Mouse (Mus musculus) bone marrow, adult 2 months (tissue): Measurements from ENCODE around the gene Hs3st6. TPM values are rescaled to one million over a fixed set of nuclear protein-coding genes. Genes with fewer than 3 reads are reported as not detected.

Experiments
- H3K27ac ChIP-seq: fragments of 200-500 bp; 2 replicates; pipeline ENCODE4 v1.5.1; 2012; ENCODE audit warnings: low read depth, mild to moderate bottlenecking, control low read depth, inconsistent platforms, low read length; ENCODE audit not compliant: control insufficient read depth, poor library complexity, insufficient read depth
- H3K4me1 ChIP-seq: fragments of 200-500 bp; 2 replicates; pipeline ENCODE4 v1.6.1; 2011; ENCODE audit warnings: low read length; ENCODE audit not compliant: control insufficient read depth, insufficient read depth
- H3K4me3 ChIP-seq: fragments of 200-500 bp; replicated peaks from 2 replicates; pipeline ENCODE3; 2011; ENCODE audit warnings: mild to moderate bottlenecking, low read depth, low read length, control low read depth; ENCODE audit not compliant: control insufficient read depth
- CTCF ChIP-seq: fragments of 200-500 bp; IDR thresholded peaks from 2 replicates; pipeline ENCODE4 v1.5.1; 2011; ENCODE audit warnings: low read length, control low read depth; ENCODE audit not compliant: control insufficient read depth, insufficient read depth
- POLR2A ChIP-seq: fragments of 200-500 bp; IDR thresholded peaks from 2 replicates; pipeline ENCODE4 v1.6.1; 2011; ENCODE audit warnings: low read depth, mild to moderate bottlenecking, control low read depth, low read length, borderline replicate concordance; ENCODE audit not compliant: control insufficient read depth
- WGBS: fragments of 180-500 bp; shearing (Covaris S2); methylation state at CpG from one replicate; pipeline ENCODE4 v1.1.7; 2018; 5-methylcytosine and 5-hydroxymethylcytosine counted together
- polyA plus RNA-seq: library from polyadenylated mRNA; stranded (reverse); fragments of >200 nt; gene quantifications from 2 replicates; pipeline ENCODE4 v1.2.4, GENCODE M21; 2011; ENCODE audit warnings: low replicate concordance; ENCODE audit not compliant: missing spikeins, insufficient read depth, insufficient read length

Gene Hs3st6
- polyA plus RNA-seq, 1 experiment = 2.2 TPM

DNA sequence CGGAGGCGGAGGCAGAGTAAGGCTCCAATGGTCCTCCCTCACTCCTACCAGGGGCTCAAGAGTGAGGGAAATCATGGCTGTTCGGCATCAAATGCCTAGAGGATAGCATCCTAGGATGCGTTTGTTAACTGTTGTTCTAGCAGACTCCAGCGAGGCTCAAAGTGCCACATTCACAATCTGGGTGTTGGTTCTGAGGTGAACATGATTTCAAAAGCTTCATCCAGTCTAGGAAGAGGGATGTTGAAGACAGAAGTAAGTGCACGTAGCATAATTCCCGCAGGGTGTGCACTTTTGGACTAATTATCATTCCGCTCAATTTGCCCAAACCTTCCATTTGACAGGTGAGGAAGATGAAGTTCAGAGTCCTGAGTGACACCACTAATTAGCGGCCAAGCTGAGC is 45.4 kb downstream of the Hs3st6 start:
- Histone ChIP-seq H3K4me1 (no peaks in the 10 kb centered on the region), H3K27ac (no peak overlapping the region), H3K4me3 (no peak overlapping the region)
- TF ChIP-seq CTCF (no peak), POLR2A (no peak)
- 69% methylated on average over 9 of the region's 9 CpGs for WGBS

DNA sequence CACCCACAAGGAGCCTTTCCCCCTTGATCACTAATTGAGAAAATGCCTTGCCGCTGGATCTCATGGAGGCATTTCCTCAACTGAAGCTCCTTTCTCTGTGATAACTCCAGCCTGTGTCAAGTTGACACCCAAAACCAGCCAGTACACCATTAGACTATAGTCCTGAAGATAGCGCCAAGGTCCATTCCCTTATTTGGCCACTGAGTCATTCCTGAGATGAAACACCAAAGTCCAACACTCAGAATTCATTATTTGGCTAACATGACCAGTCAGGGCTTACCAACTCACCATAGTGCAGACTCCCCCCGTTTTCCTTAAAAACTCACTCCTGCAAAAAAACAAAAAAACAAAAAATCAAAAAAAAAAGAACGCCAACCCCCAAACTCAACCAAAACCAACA is 46.7 kb downstream of the Hs3st6 start:
- TF ChIP-seq CTCF = no peak
- TF ChIP-seq POLR2A = no peak
- Histone ChIP-seq H3K27ac (no peak overlapping the region), H3K4me1 (no peaks in the 10 kb centered on the region; the same call in 1 of the 2 replicates), H3K4me3 (no peak overlapping the region)
- 88% methylated on average over 4 of the region's 4 CpGs for WGBS

GRCm38 (mm10) chr17:24800524-24800923 is 47.7 kb downstream of the Hs3st6 start:
- H3K4me3 ChIP-seq = no peak overlapping the region
- 58% methylated on average over 3 of the region's 3 CpGs for WGBS
- H3K27ac ChIP-seq = no peak overlapping the region
- H3K4me1 ChIP-seq = no peaks in the 10 kb centered on the region; the same call in 1 of the 2 replicates
- TF ChIP-seq CTCF (no peak), POLR2A (no peak)

DNA sequence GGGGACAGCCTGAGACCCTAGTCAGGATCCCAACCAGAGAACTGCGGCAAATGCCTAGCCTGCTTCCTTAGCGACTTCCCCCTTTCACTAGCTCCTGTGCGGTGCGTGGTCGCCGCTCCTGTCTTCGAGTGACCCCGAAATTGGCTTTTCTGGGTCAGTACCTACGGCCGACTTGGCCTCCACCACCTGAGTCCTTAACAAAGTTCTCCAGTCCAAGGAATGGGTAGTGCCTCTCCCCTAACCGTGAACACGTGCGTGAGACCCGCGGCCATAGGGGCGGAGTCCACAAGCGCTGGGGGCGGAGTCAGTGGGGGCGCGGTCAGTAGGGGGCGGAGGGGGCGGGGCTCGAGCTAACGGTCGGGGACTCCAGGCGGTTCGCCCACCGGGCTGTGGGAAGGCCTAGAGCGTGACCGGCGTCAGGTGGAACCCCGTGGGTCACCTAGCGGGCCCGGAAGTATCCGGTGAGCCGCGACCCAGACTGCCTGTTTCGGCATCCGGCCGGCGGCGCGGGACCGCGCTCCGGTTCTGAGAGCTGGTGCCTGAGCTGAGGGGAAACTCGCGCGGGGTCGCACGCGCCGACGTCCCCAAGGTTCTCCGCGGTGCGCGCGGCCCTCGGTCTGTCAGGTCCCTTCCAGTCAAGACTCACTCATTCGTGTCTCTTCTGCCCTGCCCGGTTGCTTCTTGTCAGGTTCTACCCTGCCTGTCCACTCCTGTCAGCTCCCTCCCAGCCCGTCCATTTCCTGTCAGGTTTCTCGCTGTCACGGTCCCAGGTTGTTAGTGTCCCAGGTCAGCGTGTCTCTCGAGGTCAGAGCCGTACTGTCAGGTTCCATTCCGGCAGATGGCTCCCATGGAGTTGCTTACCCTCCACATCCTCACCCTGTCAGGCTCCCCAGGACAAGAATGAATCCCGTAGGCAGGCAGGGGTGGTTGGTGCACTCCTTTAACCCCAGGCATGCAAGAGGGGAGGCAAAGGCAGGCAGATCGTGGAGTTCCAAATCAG is 51.5 kb downstream of the Hs3st6 start, which contains the start of gene Meiob:
TSS of gene Meiob (plus strand) at position 338 of the 1,000 bp plus-strand sequence.
- Histone ChIP-seq H3K27ac (no peak within 1 kb of the TSS), H3K4me1 (no peaks in the 10 kb centered on the region; the same call in 1 of the 2 replicates), H3K4me3 (peak within 1 kb of the TSS; percentile 88)
- 1% methylated on average over 71 of the region's 71 CpGs for WGBS
- TF ChIP-seq POLR2A (peak; percentile 34; the same call in 1 of the 2 replicates), CTCF (0 out of 2 replicates have a peak, but pooled peaks have one; percentile 2)

Other genes starting within 250 kb of the Hs3st6 start
- 79.2 and 108 TPM in 2 replicates for gene Traf7, start 225.1 kb upstream of the Hs3st6 start, polyA plus RNA-seq
- not detected in 2 replicates for gene Rab26, start 218.8 kb upstream of the Hs3st6 start, polyA plus RNA-seq
- gene Pkd1, start 203.2 kb upstream of the Hs3st6 start, polyA plus RNA-seq = 10.4 and 17.9 TPM in 2 replicates
- 38.1 and 92.1 TPM in 2 replicates for gene Tsc2, start 120.4 kb upstream of the Hs3st6 start, polyA plus RNA-seq
- 4.6 and 6.5 TPM in 2 replicates for gene Nthl1, start 120.3 kb upstream of the Hs3st6 start, polyA plus RNA-seq
- 5.2 and 5.9 TPM in 2 replicates for gene Slc9a3r2, start 102.7 kb upstream of the Hs3st6 start, polyA plus RNA-seq
- not detected in 2 replicates for gene Npw, start 94.5 kb upstream of the Hs3st6 start, polyA plus RNA-seq
- 19.6 and 29.3 TPM in 2 replicates for gene Zfp598, start 83.3 kb upstream of the Hs3st6 start, polyA plus RNA-seq
- not detected in 2 replicates for gene Syngr3, start 63.0 kb upstream of the Hs3st6 start, polyA plus RNA-seq
- 19.3 and 42.9 TPM in 2 replicates for gene Gfer, start 56.8 kb upstream of the Hs3st6 start, polyA plus RNA-seq
- gene Noxo1, start 56.8 kb upstream of the Hs3st6 start, polyA plus RNA-seq = 2.1 and 2.5 TPM in 2 replicates
- 19.4 and 28.1 TPM in 2 replicates for gene Tbl3, start 45.3 kb upstream of the Hs3st6 start, polyA plus RNA-seq
- gene Rnf151, start 34.9 kb upstream of the Hs3st6 start, polyA plus RNA-seq = not detected in 2 replicates
- 828 and 1,146 TPM in 2 replicates for gene Rps2, start 34.9 kb upstream of the Hs3st6 start, polyA plus RNA-seq
- 150 and 172 TPM in 2 replicates for gene Ndufb10, start 28.5 kb upstream of the Hs3st6 start, polyA plus RNA-seq
- gene Rpl3l, start 25.2 kb upstream of the Hs3st6 start, polyA plus RNA-seq = 2.5 TPM in 1 of 2 replicates, not detected in the other
- gene Msrb1, start 16.3 kb upstream of the Hs3st6 start, polyA plus RNA-seq = 106 and 309 TPM in 2 replicates
- 0.77 TPM in 1 of 2 replicates, not detected in the other for gene Meiob, start 51.3 kb downstream of the Hs3st6 start, polyA plus RNA-seq
- 92.4 and 146 TPM in 2 replicates for gene Hagh, start 87.2 kb downstream of the Hs3st6 start, polyA plus RNA-seq
- 51.5 and 67.1 TPM in 2 replicates for gene Fahd1, start 97.4 kb downstream of the Hs3st6 start, polyA plus RNA-seq
- not detected in 2 replicates for gene Igfals, start 113.0 kb downstream of the Hs3st6 start, polyA plus RNA-seq
- 34.2 and 45.6 TPM in 2 replicates for gene Nubp2, start 133.4 kb downstream of the Hs3st6 start, polyA plus RNA-seq
- gene Spsb3, start 133.7 kb downstream of the Hs3st6 start, polyA plus RNA-seq = 37.8 and 47.2 TPM in 2 replicates
- gene Eme2, start 142.1 kb downstream of the Hs3st6 start, polyA plus RNA-seq = 8.2 and 35.6 TPM in 2 replicates
- gene Mrps34, start 142.1 kb downstream of the Hs3st6 start, polyA plus RNA-seq = 23.4 and 43.9 TPM in 2 replicates
- gene Nme3, start 143.5 kb downstream of the Hs3st6 start, polyA plus RNA-seq = 51.7 and 64.3 TPM in 2 replicates
- gene Mapk8ip3, start 184.0 kb downstream of the Hs3st6 start, polyA plus RNA-seq = 51.0 and 96.3 TPM in 2 replicates
- gene Jpt2, start 207.7 kb downstream of the Hs3st6 start, polyA plus RNA-seq = 12.2 and 31.5 TPM in 2 replicates